Mouse (Mus musculus) A20 (cell line): ENCODE measurements around the gene Ctcfl.
"Not testable (repeated sequence)": the region's sequence is repeated elsewhere in the genome, so short reads cannot be mapped to it uniquely, and the experiment has no call there.

Experiments
- DNase-seq: peaks from one replicate; pipeline ENCODE4 v3.0.0-alpha.2; 2011; ENCODE audit warnings: low read depth, low spot score

Ctcfl gene

GRCm38 (mm10) chr2:173143611-173144010 is 24.3 kb upstream of the Ctcfl start:
- no peak for DNase-seq

- DNase-seq = no peak
Measured at GRCm38 (mm10) chr2:173138323-173139239, 19.3 kb upstream of the Ctcfl start.

GRCm38 (mm10) chr2:173134695-173135094 is 15.4 kb upstream of the Ctcfl start:
- peak; percentile 70 for DNase-seq

- DNase-seq = no peak
Measured at GRCm38 (mm10) chr2:173132794-173133300, 13.5 kb upstream of the Ctcfl start.

- DNase-seq = no peak
Measured at GRCm38 (mm10) chr2:173132262-173132661, 12.9 kb upstream of the Ctcfl start.

GRCm38 (mm10) chr2:173129111-173129510 is 9.8 kb upstream of the Ctcfl start:
- DNase-seq = no peak

- DNase-seq = no peak
Measured at GRCm38 (mm10) chr2:173126386-173126785, 7.1 kb upstream of the Ctcfl start.

- peak; percentile 22 for DNase-seq
Measured at GRCm38 (mm10) chr2:173124022-173124735, 4.9 kb upstream of the Ctcfl start.

- not testable (repeated sequence) for DNase-seq
Measured at GRCm38 (mm10) chr2:173120117-173120516, 792 bp upstream of the Ctcfl start.

- DNase-seq = not testable (repeated sequence)
Measured at GRCm38 (mm10) chr2:173113796-173114195, 5.5 kb downstream of the Ctcfl start.

- no peak for DNase-seq
Measured at GRCm38 (mm10) chr2:173110571-173110970, 8.8 kb downstream of the Ctcfl start.

GRCm38 (mm10) chr2:173109510-173109909 is 9.8 kb downstream of the Ctcfl start:
- no peak for DNase-seq

GRCm38 (mm10) chr2:173108509-173109190 is 10.7 kb downstream of the Ctcfl start:
- DNase-seq = no peak

- peak; percentile 59 for DNase-seq
Measured at GRCm38 (mm10) chr2:173106889-173107785, 12.2 kb downstream of the Ctcfl start.

- DNase-seq = no peak
Measured at GRCm38 (mm10) chr2:173106409-173106808, 12.9 kb downstream of the Ctcfl start.

- DNase-seq = not testable (repeated sequence)
Measured at GRCm38 (mm10) chr2:173097337-173097736, 22.0 kb downstream of the Ctcfl start.

- peak; percentile 81 for DNase-seq
Measured at GRCm38 (mm10) chr2:173089437-173089836, 29.9 kb downstream of the Ctcfl start.

GRCm38 (mm10) chr2:173087405-173087804 is 31.9 kb downstream of the Ctcfl start:
- DNase-seq = no peak

GRCm38 (mm10) chr2:173085763-173086162 is 33.6 kb downstream of the Ctcfl start:
- DNase-seq = no peak

- DNase-seq = no peak
Measured at GRCm38 (mm10) chr2:173084871-173085270, 34.5 kb downstream of the Ctcfl start.
